Mouse (Mus musculus) spleen, adult 2 months (tissue): ENCODE data around the gene Tgif1.

Experiments
- CTCF ChIP-seq: fragments of 200-500 bp; IDR thresholded peaks from 2 replicates; pipeline ENCODE4 v1.5.1; 2011; ENCODE audit warnings: mild to moderate bottlenecking, inconsistent platforms; ENCODE audit not compliant: insufficient read depth, insufficient read length, insufficient replicate concordance; ENCODE audit errors: extremely low read depth
- POLR2A ChIP-seq: fragments of 200-500 bp; IDR thresholded peaks from 2 replicates; pipeline ENCODE4 v1.6.1; 2011; ENCODE audit warnings: low read depth, low read length, inconsistent platforms

GRCm38 (mm10) chr17:70892288-70893096 lies 39.1 kb upstream of the Tgif1 start:
- TF ChIP-seq POLR2A: no peak
- no peak for TF ChIP-seq CTCF
